8 mouse cellular contexts compared by ENCODE assay signal in the genomic region with DNA sequence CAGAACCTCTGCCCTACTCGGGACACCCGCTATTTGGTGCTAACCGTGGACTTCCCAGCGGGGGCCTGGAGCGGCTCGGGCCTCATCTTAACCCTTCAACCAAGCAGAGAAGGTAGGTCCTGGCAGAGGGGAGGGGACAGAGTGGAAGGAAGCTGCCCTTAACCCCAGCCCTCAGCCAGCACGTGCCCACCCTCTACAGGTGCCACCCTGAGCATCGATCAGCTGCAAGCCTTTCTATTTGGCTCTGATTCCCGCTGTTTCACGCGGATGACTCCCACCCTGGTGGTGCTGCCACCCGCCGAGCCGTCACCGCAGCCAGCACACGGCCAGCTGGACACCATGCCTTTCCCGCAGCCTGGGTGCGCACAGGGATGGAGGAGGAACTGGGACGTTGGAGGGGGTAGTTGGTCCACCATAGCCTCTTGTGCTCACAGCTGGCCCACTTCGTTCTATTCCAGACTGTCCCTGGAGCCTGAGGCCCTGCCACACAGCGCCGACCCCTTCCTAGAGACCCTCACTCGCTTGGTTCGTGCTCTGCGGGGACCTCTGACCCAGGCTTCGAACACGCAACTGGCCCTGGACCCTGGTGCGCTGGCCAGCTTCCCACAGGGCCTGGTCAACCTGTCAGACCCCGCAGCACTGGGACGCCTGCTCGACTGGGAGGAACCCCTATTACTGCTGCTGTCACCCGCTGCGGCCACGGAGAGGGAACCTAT. TPM values are rescaled to one million over a fixed set of nuclear protein-coding genes. Genes with fewer than 3 reads are reported as not detected.
DNase-seq lines count a peak whose midpoint lies in the region; ATAC-seq and TF ChIP-seq lines count a peak whose summit lies in the region.

No protein-coding gene starts in this region.

- no peak for ATAC-seq in forebrain, postnatal 0 days
- 0 out of 2 replicates have a peak, but pooled peaks have one; percentile 1 for ATAC-seq in liver, embryonic 16.5 days (ENCODE audit: low read depth)

- in situ Hi-C loops in ES-E14 (cut with MboI; ENCODE audit: low sequenced_read_pairs in 2 of 2, unreplicated experiment in 2 of 2), result no loop called here

- peak overlapping the region; percentile 95 for H3K4me2 ChIP-seq in forebrain, postnatal 0 days (ENCODE audit: low read depth)
- H3K4me2 ChIP-seq in liver, embryonic 16.5 days (ENCODE audit: low read depth, low read length), result peak overlapping the region; percentile 78

- H3K27ac ChIP-seq in heart, embryonic 10.5 days, result peak overlapping the region; percentile 89
- H3K27ac ChIP-seq in ES-E14 (ENCODE audit: insufficient read depth, low read depth, low read length, poor library complexity, severe bottlenecking), result no peak overlapping the region
- H3K27ac ChIP-seq in forebrain, postnatal 0 days (ENCODE audit: low read depth, low read length), result peak overlapping the region; percentile 86
- no peak overlapping the region for H3K27ac ChIP-seq in liver, embryonic 16.5 days (ENCODE audit: low read length)

- H3K36me3 ChIP-seq in heart, embryonic 10.5 days, result peaks cover 44% of the 10 kb centered on the region
- peaks cover 39% of the 10 kb centered on the region for H3K36me3 ChIP-seq in ES-E14 (ENCODE audit: control insufficient read depth, insufficient read depth, low read length, poor library complexity, severe bottlenecking)
- peaks cover 40% of the 10 kb centered on the region for H3K36me3 ChIP-seq in forebrain, postnatal 0 days (ENCODE audit: insufficient read depth)
- peaks cover 36% of the 10 kb centered on the region for H3K36me3 ChIP-seq in liver, embryonic 16.5 days (ENCODE audit: control insufficient read depth, insufficient read depth)

- 37% methylated on average over 34 of the region's 34 CpGs for WGBS in heart, embryonic 10.5 days
- 43% methylated on average over 34 of the region's 34 CpGs for WGBS in forebrain, postnatal 0 days
- WGBS in liver, embryonic 16.5 days (ENCODE audit: insufficient replicate concordance), result 54% methylated on average over 34 of the region's 34 CpGs

- no peak for DNase-seq in heart, embryonic 10.5 days (ENCODE audit: low spot score)
- no peak for DNase-seq in heart, adult 9 months (ENCODE audit: low spot score in 2 of 2)
- DNase-seq in ES-E14 (ENCODE audit: low read depth, low spot score), result no peak
- DNase-seq in forebrain, postnatal 0 days, result peak; percentile 11
- DNase-seq in spleen, postnatal 14 days (ENCODE audit: low spot score in 2 of 2), result no peak
- no peak for DNase-seq in c-Kit-positive CD71-positive TER-119-positive erythroid progenitor cells, embryonic 14.5 days (ENCODE audit: low spot score)
- no peak for DNase-seq in adrenal gland, postnatal 36 days

- peaks cover 66% of the 10 kb centered on the region for H3K4me1 ChIP-seq in heart, embryonic 10.5 days
- H3K4me1 ChIP-seq in ES-E14 (ENCODE audit: control insufficient read depth in 2 of 2, insufficient read depth in 2 of 2, low read length in 2 of 2, poor library complexity in 1 of 2), result peaks cover 10 to 22% of the 10 kb centered on the region in 2 experiments; a peak in 3 of 4 replicates
- H3K4me1 ChIP-seq in forebrain, postnatal 0 days (ENCODE audit: insufficient read depth), result peaks cover 11% of the 10 kb centered on the region
- peaks cover 38% of the 10 kb centered on the region for H3K4me1 ChIP-seq in liver, embryonic 16.5 days (ENCODE audit: control insufficient read depth, low read depth, low read length)

- no peak for TF ChIP-seq CTCF in forebrain, postnatal 0 days (IDR thresholded peaks at IDR 0.05; ENCODE audit: low read depth)

- no peaks in the 10 kb centered on the region for H3K9me3 ChIP-seq in heart, embryonic 10.5 days
- no peaks in the 10 kb centered on the region for H3K9me3 ChIP-seq in ES-E14 (ENCODE audit: control insufficient read depth, insufficient read depth, low read depth, low read length)
- no peaks in the 10 kb centered on the region for H3K9me3 ChIP-seq in forebrain, postnatal 0 days (ENCODE audit: low read length)
- H3K9me3 ChIP-seq in liver, embryonic 16.5 days (replicated peaks; ENCODE audit: control insufficient read depth, low read length), result no peaks in the 10 kb centered on the region

- peak overlapping the region; percentile 60 for H3K9ac ChIP-seq in ES-E14 (ENCODE audit: insufficient read depth, low read depth, low read length, poor library complexity, severe bottlenecking)
- H3K9ac ChIP-seq in forebrain, postnatal 0 days, result peak overlapping the region; percentile 75
- peak overlapping the region; percentile 42 for H3K9ac ChIP-seq in liver, embryonic 16.5 days (ENCODE audit: low read depth, low read length)

- H3K27me3 ChIP-seq in heart, embryonic 10.5 days (ENCODE audit: insufficient read depth, poor library complexity, severe bottlenecking), result peaks cover 26% of the 10 kb centered on the region
- H3K27me3 ChIP-seq in forebrain, postnatal 0 days (ENCODE audit: insufficient read depth, low read length), result peaks cover 10% of the 10 kb centered on the region
- H3K27me3 ChIP-seq in liver, embryonic 16.5 days (ENCODE audit: control insufficient read depth, insufficient read depth, low read depth, low read length), result peaks cover 50% of the 10 kb centered on the region

- H3K4me3 ChIP-seq in heart, embryonic 10.5 days, result peak overlapping the region; percentile 69
- peak overlapping the region; percentile 57 to 67 for H3K4me3 ChIP-seq in ES-E14 (ENCODE audit: insufficient read depth in 1 of 2, low read depth in 1 of 2, low read length in 2 of 2, poor library complexity in 1 of 2, severe bottlenecking in 1 of 2)
- peak overlapping the region; percentile 50 for H3K4me3 ChIP-seq in forebrain, postnatal 0 days (ENCODE audit: low read depth, low read length)
- H3K4me3 ChIP-seq in liver, embryonic 16.5 days (ENCODE audit: low read depth, low read length), result peak overlapping the region; percentile 57

TF ChIP-seq in ES-E14, 5 proteins besides CTCF, POLR2A, EP300 and RAD21:
- TF ChIP-seq ZC3H11A (IDR thresholded peaks at IDR 0.05; ENCODE audit: borderline replicate concordance, low read depth, low read length) (no peak), CHD2 (IDR thresholded peaks at IDR 0.05; ENCODE audit: low read depth, low read length) (no peak), ZNF384 (IDR thresholded peaks at IDR 0.05; ENCODE audit: low read depth, low read length) (no peak)
TF ChIP-seq in ES-E14: peak in this region for 0.

RNA-seq across cellular contexts. Expression of a gene that starts 1.5 kb away (rescaled TPM):
- polyA plus RNA-seq in heart, embryonic 10.5 days (2016; fragmentation: Nextera tagmentation; extraction: Ambion mirVana), result not detected in 2 replicates
- total RNA-seq in ES-E14 (2012; rRNA removed), result 1.0 and 1.9 TPM in 2 replicates
- total RNA-seq in forebrain, postnatal 0 days (2014; rRNA removed), result 0.62 and 0.69 TPM in 2 replicates
- not detected in 2 replicates for polyA plus RNA-seq in forebrain, postnatal 0 days (2015; fragmentation: Nextera tagmentation; extraction: Ambion mirVana)
- 0.08 TPM in 1 of 2 replicates, not detected in the other for polyA plus RNA-seq in liver, embryonic 16.5 days (2015; fragmentation: Nextera tagmentation; extraction: Ambion mirVana)
- under 1 TPM; 0.40 to 0.83 TPM for total RNA-seq in adrenal gland, postnatal 36 days (2021)

RNA-seq across cellular contexts. Expression of a gene that starts 6.8 kb away (rescaled TPM):
- 7.9 and 8.8 TPM in 2 replicates for polyA plus RNA-seq in heart, embryonic 10.5 days (2016; fragmentation: Nextera tagmentation; extraction: Ambion mirVana)
- total RNA-seq in ES-E14 (2012; rRNA removed), result 0.67 and 1.0 TPM in 2 replicates
- total RNA-seq in forebrain, postnatal 0 days (2014; rRNA removed), result 0.38 TPM in 1 of 2 replicates, not detected in the other
- 0.70 and 0.76 TPM in 2 replicates for polyA plus RNA-seq in forebrain, postnatal 0 days (2015; fragmentation: Nextera tagmentation; extraction: Ambion mirVana)
- polyA plus RNA-seq in liver, embryonic 16.5 days (2015; fragmentation: Nextera tagmentation; extraction: Ambion mirVana), result 0.54 and 1.2 TPM in 2 replicates
- 1 to 10 TPM; 4.7 to 7.2 TPM for total RNA-seq in adrenal gland, postnatal 36 days (2021)

RNA-seq across cellular contexts. Expression of a gene that starts 8.1 kb away (rescaled TPM):
- polyA plus RNA-seq in heart, embryonic 10.5 days (2016; fragmentation: Nextera tagmentation; extraction: Ambion mirVana), result 116 and 151 TPM in 2 replicates
- total RNA-seq in ES-E14 (2012; rRNA removed), result 77.2 and 87.1 TPM in 2 replicates
- total RNA-seq in forebrain, postnatal 0 days (2014; rRNA removed), result 81.1 and 89.0 TPM in 2 replicates
- 96.8 and 107 TPM in 2 replicates for polyA plus RNA-seq in forebrain, postnatal 0 days (2015; fragmentation: Nextera tagmentation; extraction: Ambion mirVana)
- 61.4 and 64.7 TPM in 2 replicates for polyA plus RNA-seq in liver, embryonic 16.5 days (2015; fragmentation: Nextera tagmentation; extraction: Ambion mirVana)
- total RNA-seq in adrenal gland, postnatal 36 days (2021), result 10 to 100 TPM; 84.6 to 86.8 TPM

RNA-seq across cellular contexts. Expression of a gene that starts 8.5 kb away (rescaled TPM):
- 70.6 and 84.1 TPM in 2 replicates for polyA plus RNA-seq in heart, embryonic 10.5 days (2016; fragmentation: Nextera tagmentation; extraction: Ambion mirVana)
- total RNA-seq in ES-E14 (2012; rRNA removed), result 31.4 and 39.6 TPM in 2 replicates
- total RNA-seq in forebrain, postnatal 0 days (2014; rRNA removed), result 20.4 and 20.6 TPM in 2 replicates
- polyA plus RNA-seq in forebrain, postnatal 0 days (2015; fragmentation: Nextera tagmentation; extraction: Ambion mirVana), result 66.4 and 73.7 TPM in 2 replicates
- polyA plus RNA-seq in liver, embryonic 16.5 days (2015; fragmentation: Nextera tagmentation; extraction: Ambion mirVana), result 23.4 and 30.1 TPM in 2 replicates
- total RNA-seq in adrenal gland, postnatal 36 days (2021), result 10 to 100 TPM; 51.4 to 55.6 TPM

RNA-seq across cellular contexts. Expression of a gene that starts 20.0 kb away (rescaled TPM):
- polyA plus RNA-seq in heart, embryonic 10.5 days (2016; fragmentation: Nextera tagmentation; extraction: Ambion mirVana), result 2,064 and 2,176 TPM in 2 replicates
- 823 and 1,116 TPM in 2 replicates for total RNA-seq in ES-E14 (2012; rRNA removed)
- total RNA-seq in forebrain, postnatal 0 days (2014; rRNA removed), result 1,019 and 1,040 TPM in 2 replicates
- 1,146 and 1,244 TPM in 2 replicates for polyA plus RNA-seq in forebrain, postnatal 0 days (2015; fragmentation: Nextera tagmentation; extraction: Ambion mirVana)
- polyA plus RNA-seq in liver, embryonic 16.5 days (2015; fragmentation: Nextera tagmentation; extraction: Ambion mirVana), result 1,363 and 1,382 TPM in 2 replicates
- 1,000 to 10,000 TPM in 1 of 2 experiments, 100 to 1,000 TPM in 1; 923 to 1,039 TPM for total RNA-seq in adrenal gland, postnatal 36 days (2021)

Comparison
In these comparisons a context has a peak if more than half of its experiments do, and no peak if none do; other contexts are left out.
1. H3K27ac ChIP-seq: peak in heart, embryonic 10.5 days (single experiment) and forebrain, postnatal 0 days (single experiment); none in ES-E14 (single experiment) and liver, embryonic 16.5 days (single experiment).
2. Peak in every context shown above with its lines, with median percentiles within 50 percentile points of each other: H3K4me3 ChIP-seq and H3K9ac ChIP-seq.